In the genomic region with DNA sequence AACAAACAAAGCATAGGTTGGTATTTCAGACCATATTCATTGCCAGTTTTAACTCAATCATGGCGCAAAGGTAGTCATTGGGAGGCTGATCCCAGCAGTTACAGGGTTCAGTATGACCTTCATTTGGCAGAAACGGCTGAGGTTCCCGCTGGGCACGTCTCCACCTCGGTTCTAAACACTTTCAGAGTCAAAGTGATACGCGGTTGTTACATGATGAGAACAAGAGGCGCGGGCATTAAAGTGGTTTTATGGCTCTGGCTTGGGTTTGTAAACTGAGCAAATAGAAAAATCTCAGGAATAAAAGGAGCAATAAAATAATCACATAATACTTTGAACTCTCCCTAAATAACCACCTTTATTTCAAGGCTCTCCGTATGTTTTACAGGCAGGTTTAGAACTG, we compare ENCODE assay signal across 20 mouse cellular contexts.
"Had no signal": no experiment of that assay in that cellular context is flagged by ENCODE, and none has a peak within 500 bp of the region (broad histone marks: within the 10 kb centered on the region; RNA-seq: fewer than 3 reads in every experiment).

No protein-coding gene starts in this region.

- H3K4me3 ChIP-seq: liver, embryonic 15.5 days; lung, embryonic 15.5 days; megakaryocyte, embryonic 14.5 days; midbrain, embryonic 13.5 days; midbrain, embryonic 15.5 days; myocyte; neural tube, embryonic 13.5 days; neural tube, embryonic 15.5 days had no signal

- DNase-seq: liver, postnatal 0 days; lung, adult 2 months; lung, postnatal 14 days; lung, postnatal 36 days; right cerebral cortex, postnatal 14 days; spleen, adult 18-20 months; thymus, adult 18-20 months; thymus, postnatal 14 days; thymus, postnatal 36 days had no signal

- H3K9me3 ChIP-seq: liver, embryonic 15.5 days; lung, embryonic 15.5 days; midbrain, embryonic 13.5 days; midbrain, embryonic 15.5 days; neural tube, embryonic 13.5 days; neural tube, embryonic 15.5 days had no signal

- ATAC-seq: liver, postnatal 0 days; lung, postnatal 0 days; midbrain, embryonic 13.5 days; midbrain, embryonic 15.5 days had no signal

- H3K36me3 ChIP-seq: liver, embryonic 15.5 days; lung, embryonic 15.5 days; midbrain, embryonic 13.5 days; midbrain, embryonic 15.5 days; neural tube, embryonic 13.5 days; neural tube, embryonic 15.5 days had no signal

- H3K27me3 ChIP-seq: liver, embryonic 15.5 days; lung, embryonic 15.5 days; midbrain, embryonic 13.5 days; midbrain, embryonic 15.5 days; neural tube, embryonic 13.5 days; neural tube, embryonic 15.5 days had no signal

- H3K4me2 ChIP-seq: liver, embryonic 15.5 days; lung, embryonic 15.5 days; midbrain, embryonic 11.5 days; midbrain, embryonic 13.5 days; midbrain, embryonic 15.5 days; neural tube, embryonic 13.5 days; neural tube, embryonic 15.5 days had no signal

- H3K9ac ChIP-seq: liver, embryonic 15.5 days; liver, postnatal 0 days; lung, embryonic 15.5 days; midbrain, embryonic 13.5 days; midbrain, embryonic 15.5 days; neural tube, embryonic 13.5 days; neural tube, embryonic 15.5 days had no signal

- H3K27ac ChIP-seq: liver, embryonic 15.5 days; macrophage; midbrain, embryonic 13.5 days; midbrain, embryonic 15.5 days; neural tube, embryonic 13.5 days; neural tube, embryonic 15.5 days had no signal
